Mouse (Mus musculus): ENCODE results near the gene Nol11. TPM values are rescaled to one million over a fixed set of nuclear protein-coding genes. Genes with fewer than 3 reads are reported as not detected.
"Not testable (repeated sequence)": the region's sequence is repeated elsewhere in the genome, so short reads cannot be mapped to it uniquely, and the experiment has no call there.

Nol11 gene
- total RNA-seq, 2 experiments from 2014 or later, result 24.8 to 25.9 TPM

DNA sequence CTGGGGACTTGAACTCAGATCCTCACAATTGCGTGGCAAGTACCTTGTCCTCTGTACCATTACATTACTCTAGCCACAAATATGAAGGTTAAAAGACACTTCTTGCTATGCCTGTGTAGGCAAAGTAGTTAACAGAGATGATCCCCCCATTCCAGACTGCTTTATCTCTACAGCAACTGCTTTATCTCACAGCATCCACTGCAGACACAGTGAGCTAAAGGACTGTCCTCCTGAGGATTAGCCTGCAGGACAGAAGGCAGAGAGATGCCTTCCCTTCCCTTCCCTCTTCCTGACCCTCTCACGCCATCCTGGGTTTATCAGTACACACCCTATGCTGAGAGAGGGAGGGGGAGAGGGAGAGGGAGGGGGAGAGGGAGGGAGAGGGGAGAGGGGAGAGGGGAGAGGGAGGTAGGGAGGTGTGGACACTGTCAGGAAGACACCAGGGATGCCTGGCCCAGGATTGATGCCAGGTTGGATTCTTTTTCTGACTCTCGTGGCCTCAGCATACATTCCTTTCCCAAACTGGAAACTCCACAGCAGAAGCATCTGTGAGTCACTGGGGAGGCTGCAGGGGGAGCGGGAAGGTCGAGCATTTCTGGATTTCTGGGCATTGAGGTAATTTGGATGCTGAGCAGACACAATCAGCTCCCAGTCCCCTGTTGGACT, 32.1 kb downstream of the Nol11 start:
- no peak for DNase-seq (ENCODE audit: low spot score in 2 of 2)

DNA sequence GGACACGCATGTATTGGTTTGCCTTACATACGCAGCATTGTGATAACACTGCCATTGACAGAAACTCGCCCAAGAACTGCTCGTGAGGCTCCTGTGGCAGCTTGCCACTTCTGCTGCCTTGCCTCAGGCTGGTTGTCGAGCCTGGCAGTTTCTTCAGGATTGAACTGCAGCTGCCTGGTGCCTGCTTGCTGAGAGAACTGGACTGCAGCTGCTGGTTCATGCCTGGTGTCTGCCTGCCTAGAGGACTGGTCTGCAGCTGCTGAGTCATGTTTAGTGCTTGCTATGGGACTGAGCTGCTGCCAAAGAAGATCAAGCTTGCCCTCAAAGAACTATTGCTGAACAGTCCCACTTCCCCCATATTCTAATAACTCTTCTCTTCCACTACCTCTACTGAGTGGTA, 33.9 kb downstream of the Nol11 start:
- no peak for DNase-seq (ENCODE audit: low spot score in 2 of 2)

DNA sequence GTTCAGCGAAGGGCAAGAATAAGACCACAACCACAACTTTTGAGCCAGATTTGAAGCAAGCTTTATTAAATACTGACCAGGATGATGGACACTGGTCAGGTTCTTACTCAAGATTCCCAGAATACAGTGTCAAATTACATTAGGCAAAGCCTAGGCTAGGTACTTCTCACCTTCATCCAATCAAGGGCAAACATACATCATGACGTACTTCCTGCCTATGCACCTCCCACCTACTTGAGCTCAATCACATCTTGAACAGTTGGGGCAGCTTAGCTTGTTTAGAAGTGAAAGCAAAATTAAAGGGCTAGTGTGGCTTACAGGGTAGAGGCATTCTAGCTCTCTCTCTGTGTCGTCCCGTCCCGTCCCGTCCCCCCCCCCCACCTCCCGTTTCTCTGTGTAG, 34.8 kb downstream of the Nol11 start:
- no peak for DNase-seq (ENCODE audit: low spot score in 2 of 2)

DNA sequence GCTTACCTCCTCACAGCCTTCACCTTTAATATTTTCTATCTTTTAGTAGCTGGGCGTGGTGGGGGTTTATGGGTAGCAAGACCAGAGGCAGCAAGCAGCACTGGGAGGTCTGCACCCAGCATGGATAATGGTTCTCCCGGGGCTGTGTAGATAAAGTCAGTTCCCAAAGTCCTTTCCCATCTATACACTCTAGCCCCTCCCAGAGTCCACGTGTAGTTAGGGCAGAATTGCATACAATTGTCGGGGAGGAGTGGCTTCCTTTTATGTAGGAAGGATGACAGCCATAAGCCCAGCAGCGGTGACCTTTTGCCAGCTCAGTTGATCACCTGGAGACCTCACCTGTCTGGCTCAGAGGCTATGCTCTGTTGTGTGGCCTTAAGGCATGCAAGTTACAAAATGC, 35.5 kb downstream of the Nol11 start:
- DNase-seq (ENCODE audit: low spot score in 2 of 2), result no peak

DNA sequence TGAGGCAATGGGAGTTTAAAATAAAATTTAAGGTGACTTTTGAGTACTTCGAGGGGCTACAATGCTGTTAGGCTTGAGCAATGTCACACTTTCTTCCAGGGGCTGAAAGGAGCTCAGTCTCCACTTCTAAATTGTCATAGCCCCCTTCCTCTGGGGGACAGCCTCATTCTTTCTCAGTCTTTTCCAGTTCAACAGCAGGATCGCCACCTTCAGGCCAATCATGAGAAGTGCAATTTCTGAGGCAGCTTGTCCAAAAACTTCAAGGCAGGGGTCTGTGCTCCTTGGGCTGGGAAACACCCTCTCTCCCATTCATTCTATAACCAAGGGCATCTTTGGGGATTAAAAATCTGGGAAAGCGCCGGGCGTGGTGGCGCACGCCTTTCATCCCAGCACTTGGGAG, 37.4 kb downstream of the Nol11 start:
- peak; percentile 15 to 33 for DNase-seq (ENCODE audit: low spot score in 2 of 2)

DNA sequence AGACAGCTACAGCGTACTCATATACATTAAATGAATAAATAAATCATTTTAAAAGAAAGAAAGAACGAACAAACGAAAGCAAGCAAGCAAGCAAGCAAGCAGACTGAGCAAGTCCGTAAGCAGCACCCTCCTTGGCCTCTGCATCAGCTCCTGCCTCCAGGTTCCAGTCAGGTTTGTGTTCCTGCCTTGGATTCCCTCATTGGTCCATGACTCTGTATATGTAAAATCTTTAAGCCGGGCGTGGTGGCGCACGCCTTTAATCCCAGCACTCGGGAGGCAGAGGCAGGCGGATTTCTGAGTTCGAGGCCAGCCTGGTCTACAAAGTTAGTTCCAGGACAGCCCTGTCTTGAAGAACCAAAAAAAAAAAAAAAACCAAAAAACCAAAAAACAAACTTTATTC, 45.2 kb downstream of the Nol11 start:
- not testable (repeated sequence) for DNase-seq (ENCODE audit: low spot score in 2 of 2)

DNA sequence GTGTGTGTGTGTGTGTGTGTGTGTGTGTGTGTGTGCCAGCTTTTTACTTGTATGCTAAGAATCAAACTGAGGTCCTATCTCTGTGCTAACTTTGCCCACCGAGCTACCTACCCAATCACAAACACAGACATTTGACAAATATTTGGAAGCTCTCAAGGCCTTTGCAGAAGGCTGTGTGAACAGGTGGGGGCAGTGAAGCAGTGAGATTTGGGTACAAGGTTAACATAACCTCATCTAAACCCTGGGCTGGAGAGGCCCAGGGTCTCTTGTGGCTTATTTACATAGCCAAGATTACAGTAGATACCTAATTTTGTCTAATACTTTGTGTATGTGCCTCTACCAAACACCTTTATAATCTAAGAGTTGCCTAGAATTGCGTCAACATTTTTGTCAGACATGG, 46.8 kb downstream of the Nol11 start:
- DNase-seq (ENCODE audit: low spot score in 2 of 2), result no peak

DNA sequence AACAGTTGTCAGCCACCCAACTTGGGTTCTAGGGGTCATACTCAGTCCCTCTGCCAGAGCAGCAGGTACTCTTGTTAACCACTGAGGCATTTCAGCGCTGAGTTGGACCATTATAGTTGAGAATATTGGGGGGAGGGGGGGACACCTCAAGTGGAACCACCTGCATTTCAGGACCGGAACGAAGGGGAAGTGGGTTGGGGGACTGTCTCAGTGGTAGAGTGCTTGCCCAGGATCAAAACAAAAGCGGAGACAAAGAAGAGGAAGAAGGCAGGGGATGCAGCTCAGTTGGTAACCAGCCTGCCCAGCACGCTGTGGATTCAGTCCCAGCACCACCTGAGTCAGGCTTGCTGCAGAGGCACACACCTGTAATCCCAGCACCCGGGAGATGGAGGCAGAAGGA, 48.4 kb downstream of the Nol11 start:
- DNase-seq (ENCODE audit: low spot score in 2 of 2), result no peak

DNA sequence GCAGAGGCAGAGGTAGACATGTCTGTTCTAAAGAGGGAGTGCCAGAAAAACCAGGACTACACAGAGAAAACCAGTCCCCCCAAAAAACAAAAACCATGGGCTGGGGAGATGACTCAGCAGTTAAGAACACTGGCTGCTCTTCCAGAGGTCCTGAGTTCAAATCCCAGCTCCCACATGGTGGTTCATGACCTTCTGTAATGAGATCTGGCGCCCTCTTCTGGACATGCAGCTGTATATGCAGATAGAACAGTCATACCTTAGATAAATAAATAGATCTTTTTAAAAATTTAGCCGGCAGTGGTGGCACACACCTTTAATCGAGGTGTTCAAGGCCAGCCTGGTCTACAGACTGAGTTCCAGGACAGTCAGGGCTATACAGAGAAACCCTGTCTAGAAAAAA, 50.5 kb downstream of the Nol11 start:
- DNase-seq (ENCODE audit: low spot score in 2 of 2), result peak in 1 of 2 experiments; percentile 31

DNA sequence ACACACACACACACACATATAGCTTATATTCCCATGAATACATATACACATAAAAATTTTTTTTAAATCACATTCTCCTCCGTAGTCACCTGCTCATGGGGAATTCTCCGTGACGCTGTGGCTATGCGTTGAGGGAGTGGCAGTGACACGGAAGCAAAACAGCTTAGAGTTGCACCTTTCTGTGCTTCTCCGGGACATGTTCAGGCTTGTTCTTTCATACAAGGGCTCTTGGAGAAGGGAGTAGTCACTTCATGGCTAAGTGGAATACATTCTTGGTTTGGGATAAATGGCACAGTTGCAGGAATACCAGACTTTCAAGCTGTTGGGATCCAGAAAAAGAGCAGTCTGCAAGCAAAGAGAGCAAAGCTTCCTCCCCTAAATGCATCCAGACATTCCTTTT, 51.6 kb downstream of the Nol11 start:
- DNase-seq (ENCODE audit: low spot score in 2 of 2), result no peak

DNA sequence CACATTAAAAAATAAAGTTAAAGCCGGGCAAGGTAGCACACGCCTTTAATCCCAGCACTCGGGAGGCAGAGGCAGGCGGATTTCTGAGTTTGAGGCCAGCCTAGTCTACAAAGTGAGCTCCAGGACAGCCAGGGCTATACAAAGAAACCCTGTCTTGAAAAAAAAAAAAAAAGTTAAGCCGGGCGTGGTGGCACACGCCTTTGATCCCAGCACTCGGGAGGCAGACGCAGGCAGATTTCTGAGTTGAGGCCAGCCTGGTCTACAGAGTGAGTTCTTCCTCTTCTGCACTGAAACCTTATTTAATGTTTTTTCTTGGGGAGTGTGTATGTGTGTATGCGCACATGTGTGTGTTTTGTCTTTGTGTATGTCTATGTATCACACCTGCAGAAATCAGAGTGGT, 52.7 kb downstream of the Nol11 start:
- DNase-seq (ENCODE audit: low spot score in 2 of 2), result not testable (repeated sequence)

DNA sequence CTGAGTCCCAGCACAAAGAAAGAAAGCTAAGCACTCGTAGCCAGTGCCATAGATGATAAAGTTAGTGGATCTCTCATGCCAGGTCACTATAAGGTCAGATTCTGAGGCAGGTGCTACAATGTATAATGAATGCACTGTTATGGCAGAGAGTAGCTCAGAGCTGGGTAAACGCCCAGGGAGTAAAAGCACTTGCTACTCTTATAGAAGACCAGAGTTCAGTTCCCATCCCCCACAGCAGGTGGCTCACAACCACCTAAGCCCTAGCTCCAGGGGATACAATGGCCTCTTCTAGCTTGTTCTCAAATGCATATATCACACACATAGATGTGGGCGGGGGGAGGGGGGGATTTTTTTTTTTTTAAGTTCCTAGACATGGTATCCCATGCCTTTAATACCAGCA, 53.4 kb downstream of the Nol11 start:
- no peak for DNase-seq (ENCODE audit: low spot score in 2 of 2)

DNA sequence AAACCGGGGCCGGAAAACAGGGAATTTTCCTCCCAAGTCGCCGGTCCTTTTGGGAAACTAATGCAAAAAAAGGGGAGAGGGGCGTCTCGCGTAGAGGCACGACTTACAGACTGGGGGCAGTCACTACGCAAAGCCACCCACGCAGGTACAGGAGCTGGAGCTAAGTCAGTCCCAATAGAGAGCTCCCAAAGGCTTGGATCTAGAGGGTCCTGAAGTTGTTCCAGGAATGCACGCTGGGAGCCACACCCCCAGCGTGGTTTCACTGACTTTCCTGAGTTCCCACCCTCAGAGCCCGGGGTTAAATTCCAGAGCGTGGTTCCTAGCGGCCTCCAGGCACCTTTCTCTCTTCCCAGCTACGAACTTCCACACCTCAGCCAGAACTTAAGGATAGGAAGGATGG, 56.8 kb downstream of the Nol11 start:
- DNase-seq (ENCODE audit: low spot score in 2 of 2), result no peak

DNA sequence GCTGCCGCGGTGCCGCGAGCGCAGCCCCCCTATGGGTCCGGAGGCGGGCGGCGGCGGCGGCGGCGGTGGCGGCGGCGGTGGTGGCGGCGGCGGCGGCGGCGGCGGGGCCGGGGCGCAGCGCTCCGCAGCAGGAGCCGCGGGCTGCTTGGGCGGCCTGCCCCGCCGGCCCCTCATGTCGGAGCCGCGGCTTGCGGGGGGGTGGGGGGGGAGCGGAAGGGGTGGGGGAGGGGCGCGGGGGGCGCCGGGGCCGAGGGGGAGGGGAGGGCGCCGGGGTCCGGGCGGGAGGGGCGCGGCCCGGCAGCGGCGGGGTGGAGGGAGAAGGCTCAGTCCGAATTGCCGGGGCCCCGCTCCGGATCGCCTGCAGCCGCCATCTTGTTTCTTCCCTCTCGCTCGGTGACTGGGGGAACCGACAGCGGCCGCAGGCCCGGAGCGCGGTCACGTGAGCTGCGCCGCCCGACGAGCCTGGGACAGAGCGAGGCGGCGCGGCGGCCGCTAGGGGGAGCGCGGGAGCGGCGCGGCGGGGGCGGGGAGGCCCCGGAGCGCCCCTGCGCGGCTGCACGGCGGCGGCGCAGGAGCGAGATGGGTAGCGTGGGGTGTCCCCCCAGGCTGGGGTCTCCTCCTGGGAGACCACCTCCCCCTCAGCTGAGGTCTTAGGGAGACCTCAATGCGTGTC, 57.3 kb downstream of the Nol11 start, which contains the start of gene Bptf:
Bptf (minus strand) TSS at position 379 of the 673 bp plus-strand sequence.
- peak; percentile 86 to 94 for DNase-seq (ENCODE audit: low spot score in 2 of 2)

DNA sequence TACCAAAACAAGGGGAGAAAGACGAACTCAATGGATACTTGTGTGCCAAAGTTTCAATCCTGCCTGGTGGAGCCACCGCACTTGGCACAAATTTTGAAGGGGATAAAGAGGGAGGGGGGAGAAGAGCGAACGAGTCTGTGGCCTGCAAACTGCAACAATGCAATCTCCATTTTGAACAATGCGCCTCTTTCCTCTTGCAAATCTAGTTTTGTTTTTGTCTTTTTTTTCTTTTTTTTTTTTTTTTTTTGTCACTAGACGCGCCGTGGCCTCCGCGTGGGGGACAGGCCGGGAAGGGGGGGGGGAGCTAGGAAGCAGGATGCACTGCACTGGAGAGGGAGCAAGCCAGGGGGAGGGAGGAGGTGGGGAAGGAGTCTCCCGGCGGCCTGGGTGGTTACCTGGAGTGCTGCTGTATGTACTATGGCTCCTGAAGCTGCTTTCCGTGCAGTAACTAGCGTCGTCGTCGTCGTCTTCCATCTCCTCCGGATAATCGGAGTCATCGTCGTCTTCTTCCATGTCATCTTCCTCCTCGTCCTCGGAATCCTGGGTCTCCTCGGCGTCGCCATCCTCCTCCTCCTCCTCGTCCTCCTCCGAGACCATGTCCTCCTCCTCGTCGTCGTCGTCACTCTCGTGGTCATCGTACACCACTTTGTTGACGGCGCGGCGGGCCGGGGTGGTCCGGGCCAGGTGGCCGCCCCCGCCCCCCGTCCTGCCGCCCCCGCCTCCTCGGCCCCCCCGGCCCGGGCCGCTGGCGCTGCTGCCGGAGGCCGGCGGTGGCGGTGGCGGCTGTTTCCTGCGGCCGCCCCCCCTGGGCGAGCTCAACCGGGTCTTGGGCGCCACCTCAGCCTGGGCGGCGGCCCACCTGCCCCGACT, 58.1 kb downstream of the Nol11 start:
- peak; percentile 50 to 61 for DNase-seq (ENCODE audit: low spot score in 2 of 2)

DNA sequence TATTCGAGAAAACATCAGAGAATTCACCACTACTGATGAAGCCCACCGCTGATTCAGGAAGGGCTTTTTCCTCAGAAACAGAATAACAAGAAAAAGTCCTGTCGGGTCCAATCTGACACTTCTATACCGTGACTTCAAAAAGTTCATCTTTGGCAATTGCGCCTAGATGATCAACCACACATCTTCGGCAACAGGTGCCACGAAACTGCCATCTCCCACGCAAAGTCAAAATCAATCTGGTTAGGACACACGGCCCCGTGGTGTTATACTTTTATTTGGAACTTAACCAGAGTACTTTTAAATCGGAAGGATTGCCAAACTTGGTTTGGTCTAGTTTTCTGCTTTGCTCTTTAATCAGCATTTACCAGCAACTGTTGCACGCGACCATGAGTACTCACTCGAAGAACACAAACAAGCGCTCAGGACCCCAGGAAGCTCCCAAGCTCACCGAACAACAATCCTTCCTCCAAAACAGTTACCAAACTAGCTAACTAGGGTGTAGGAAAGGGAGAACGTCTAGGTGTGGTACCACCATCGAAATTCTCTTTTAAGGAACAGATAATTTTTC, 58.9 kb downstream of the Nol11 start:
- DNase-seq (ENCODE audit: low spot score in 2 of 2), result no peak

DNA sequence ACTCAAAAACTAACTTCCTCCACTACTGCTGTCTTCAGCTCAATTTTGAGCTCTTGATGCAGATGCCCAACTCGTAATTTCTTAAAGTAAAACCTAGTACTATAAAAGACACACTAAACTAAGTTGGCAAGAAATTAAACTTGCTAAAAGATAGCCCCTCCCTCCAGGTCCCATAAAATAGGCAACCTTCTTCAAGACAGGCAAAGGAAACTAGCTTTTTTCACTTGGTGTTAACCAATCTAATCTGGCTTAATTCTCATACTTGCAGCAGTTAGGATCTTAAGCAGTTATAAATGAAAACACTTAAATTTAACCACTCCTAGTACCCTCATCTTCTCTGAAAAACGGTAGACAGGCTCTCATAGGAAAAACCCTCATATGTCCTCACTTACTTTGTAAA, 59.5 kb downstream of the Nol11 start:
- DNase-seq (ENCODE audit: low spot score in 2 of 2), result no peak

DNA sequence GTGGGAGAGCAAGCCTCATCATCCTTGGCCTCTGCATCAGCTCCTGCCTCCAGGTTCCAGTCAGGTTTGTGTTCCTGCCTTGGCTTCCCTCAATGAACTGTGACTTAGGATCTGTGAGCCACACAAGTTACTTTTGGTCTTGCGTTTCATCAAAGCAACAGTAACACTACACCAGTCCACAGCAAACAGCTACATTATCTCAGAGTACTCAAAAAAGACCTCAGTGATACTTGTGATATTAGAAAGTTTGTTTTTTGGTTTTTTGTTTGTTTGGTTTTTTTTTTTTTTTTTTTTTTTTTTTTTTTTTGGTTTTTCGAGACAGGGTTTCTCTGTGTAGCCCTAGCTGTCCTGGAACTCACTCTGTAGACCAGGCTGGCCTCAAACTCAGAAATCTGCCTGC, 62.5 kb downstream of the Nol11 start:
- not testable (repeated sequence) for DNase-seq (ENCODE audit: low spot score in 2 of 2)

DNA sequence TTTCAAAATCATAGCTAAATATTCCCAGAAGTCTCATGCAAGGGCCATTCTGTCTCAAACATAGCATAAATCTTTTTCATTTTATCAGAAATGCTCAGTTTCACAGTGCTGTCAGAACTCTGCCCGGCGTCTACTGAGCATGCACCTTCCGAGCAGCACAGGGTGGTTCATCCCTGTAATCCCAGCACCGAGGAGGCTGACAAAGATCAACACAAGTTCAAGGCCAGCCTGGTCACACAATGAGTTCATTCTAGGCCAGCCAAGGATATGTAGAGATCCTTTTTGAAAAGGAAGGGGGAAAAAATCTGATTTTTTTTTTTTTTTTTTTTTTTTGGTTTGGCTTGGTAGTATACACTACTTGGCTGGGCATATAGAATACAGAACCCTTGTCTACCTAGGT, 64.2 kb downstream of the Nol11 start:
- DNase-seq (ENCODE audit: low spot score in 2 of 2), result no peak

DNA sequence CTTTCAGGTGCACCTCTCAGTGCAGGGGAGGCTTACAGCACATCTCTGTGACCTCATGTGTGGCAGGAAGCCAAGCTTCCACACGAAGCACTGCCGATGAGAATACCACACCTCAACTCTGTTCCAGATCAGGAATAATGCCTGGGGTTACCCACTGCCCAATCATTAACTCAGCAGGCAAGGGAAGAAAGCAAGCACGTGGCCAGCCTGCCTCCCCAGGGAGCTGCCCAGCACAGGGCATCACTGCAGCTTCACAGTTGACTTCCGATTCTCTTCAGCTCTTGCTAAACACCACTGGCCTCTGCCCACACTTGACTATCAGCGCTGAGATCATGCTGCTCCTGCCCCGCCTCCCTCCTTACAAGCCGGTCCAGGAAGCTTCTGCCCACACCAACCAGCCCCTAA, 64.9 kb downstream of the Nol11 start:
- no peak for DNase-seq (ENCODE audit: low spot score in 2 of 2)

DNA sequence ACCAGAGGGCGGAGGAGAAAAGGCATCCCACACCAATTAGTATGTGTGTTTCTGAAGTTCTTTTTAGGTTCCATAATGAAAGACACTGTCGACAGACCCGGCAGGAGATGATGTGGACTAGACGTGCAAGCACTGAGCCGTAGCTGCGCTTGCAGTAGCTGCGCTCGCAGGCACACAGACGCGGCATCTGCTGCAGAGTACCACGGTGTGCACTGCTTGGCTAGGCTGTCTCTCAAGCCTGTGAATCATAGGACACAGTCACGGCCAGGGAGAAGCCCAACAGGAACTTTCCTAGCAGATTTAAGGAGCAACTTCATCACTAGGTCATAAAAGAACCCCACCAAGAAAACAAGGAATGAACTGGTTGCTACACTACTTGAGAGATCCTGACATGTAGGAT, 71.4 kb downstream of the Nol11 start:
- DNase-seq (ENCODE audit: low spot score in 2 of 2), result no peak

All from layer of hippocampus, postnatal 10 days (tissue).